Mouse (Mus musculus) neural tube, embryonic 11.5 days (tissue): ENCODE results near the gene Nek9. TPM values are rescaled to one million over a fixed set of nuclear protein-coding genes. Genes with fewer than 3 reads are reported as not detected.

Experiments
- ATAC-seq: fragments of 200-750 bp; cut with Nextera tagmentation; 2 replicates; pipeline ENCODE4 v1.8.0; 2017; ENCODE audit warnings: moderate number of reproducible peaks, mild to moderate bottlenecking, moderate TSS enrichment, moderate library complexity; ENCODE audit not compliant: insufficient read depth, low FRiP score, low TSS enrichment
- DNase-seq: peaks from one replicate; pipeline ENCODE4 v3.0.0-alpha.2; 2015; ENCODE audit warnings: low spot score
- H3K27ac ChIP-seq: fragments of 300-500 bp; sonication (generic); 2 replicates; pipeline ENCODE4 v1.5.1; 2014; ENCODE audit warnings: low read depth, mild to moderate bottlenecking, low read length
- H3K27me3 ChIP-seq: fragments of 300-500 bp; sonication (generic); 2 replicates; pipeline ENCODE4 v1.6.1; 2014; ENCODE audit warnings: mild to moderate bottlenecking, low read length, mixed read lengths; ENCODE audit not compliant: control insufficient read depth, insufficient read depth
- H3K36me3 ChIP-seq: fragments of 300-500 bp; sonication (generic); 2 replicates; pipeline ENCODE4 v1.6.1; 2014; ENCODE audit warnings: mild to moderate bottlenecking, low read length, moderate library complexity, mixed read lengths; ENCODE audit not compliant: control insufficient read depth, insufficient read depth
- H3K4me1 ChIP-seq: fragments of 300-500 bp; sonication (generic); 2 replicates; pipeline ENCODE4 v1.6.1; 2014; ENCODE audit warnings: low read length, mixed read lengths; ENCODE audit not compliant: control insufficient read depth, insufficient read depth
- H3K4me2 ChIP-seq: fragments of 300-500 bp; sonication (generic); 2 replicates; pipeline ENCODE4 v1.6.1; 2014; ENCODE audit warnings: low read depth, mild to moderate bottlenecking, moderate library complexity
- H3K4me3 ChIP-seq: fragments of 300-500 bp; sonication (generic); 2 replicates; pipeline ENCODE4 v1.5.1; 2014; ENCODE audit warnings: low read depth, low read length
- H3K9ac ChIP-seq: fragments of 300-500 bp; sonication (generic); 2 replicates; pipeline ENCODE4 v1.6.1; 2014; ENCODE audit warnings: mild to moderate bottlenecking, low read length
- H3K9me3 ChIP-seq: fragments of 300-500 bp; sonication (generic); 2 replicates; pipeline ENCODE4 v1.6.1; 2016; ENCODE audit warnings: low read length; ENCODE audit not compliant: control insufficient read depth
- WGBS: fragments of 180-500 bp; shearing (Covaris S2); extraction: QIAGEN DNeasy Blood & Tissue Kit; methylation state at CpG from one replicate; pipeline ENCODE4 v1.1.7; 2014; 5-methylcytosine and 5-hydroxymethylcytosine counted together
- polyA plus RNA-seq: library from polyadenylated mRNA; unstranded; fragments of >200 nt; fragmentation: Nextera tagmentation; extraction: Ambion mirVana; gene quantifications from 2 replicates; pipeline ENCODE4 v1.2.1, GENCODE M21; 2014

Nek9 gene
- polyA plus RNA-seq, 1 experiment from 2014 or later, result 15.3 TPM

- H3K27ac ChIP-seq, result no peak overlapping the region
- peak overlapping the region; percentile 48 for H3K4me3 ChIP-seq
- no peaks in the 10 kb centered on the region for H3K27me3 ChIP-seq
- H3K36me3 ChIP-seq, result no peaks in the 10 kb centered on the region
- H3K4me2 ChIP-seq, result peak overlapping the region; percentile 92
- H3K9ac ChIP-seq, result peak overlapping the region; percentile 76
- H3K9me3 ChIP-seq, result no peaks in the 10 kb centered on the region
- H3K4me1 ChIP-seq, result peaks cover 6% of the 10 kb centered on the region; the same call in 1 of the 2 replicates
- DNase-seq (peak; percentile 98), ATAC-seq (peak; percentile 94)
- WGBS, result under 1% methylated on average over 31 of the region's 31 CpGs
These were observed 58.9 kb downstream of the Nek9 start for GRCm38 (mm10) chr12:85280105-85280844.

GRCm38 (mm10) chr12:85279396-85280080 is 59.6 kb downstream of the Nek9 start:
- Histone ChIP-seq H3K9ac (peak overlapping the region; percentile 76), H3K4me2 (peak overlapping the region; percentile 92), H3K4me1 (peaks cover 6% of the 10 kb centered on the region; the same call in 1 of the 2 replicates), H3K9me3 (no peaks in the 10 kb centered on the region), H3K4me3 (peak overlapping the region; percentile 48), H3K36me3 (no peaks in the 10 kb centered on the region), H3K27ac (no peak overlapping the region), H3K27me3 (no peaks in the 10 kb centered on the region)
- DNase-seq, result no peak
- 9% methylated on average over 10 of the region's 10 CpGs for WGBS
- peak; percentile 53 for ATAC-seq

GRCm38 (mm10) chr12:85278919-85279318 is 60.2 kb downstream of the Nek9 start:
- Histone ChIP-seq H3K4me2 (no peak overlapping the region), H3K9me3 (no peaks in the 10 kb centered on the region), H3K4me3 (no peak overlapping the region), H3K27ac (no peak overlapping the region), H3K36me3 (no peaks in the 10 kb centered on the region), H3K27me3 (no peaks in the 10 kb centered on the region), H3K4me1 (peaks cover 6% of the 10 kb centered on the region; the same call in 1 of the 2 replicates), H3K9ac (no peak overlapping the region)
- no peak for ATAC-seq
- WGBS, result 94% methylated on average over 10 of the region's 10 CpGs
- DNase-seq, result no peak

GRCm38 (mm10) chr12:85276273-85276672 is 62.9 kb downstream of the Nek9 start:
- Histone ChIP-seq H3K4me3 (no peak overlapping the region), H3K4me1 (peaks cover 6% of the 10 kb centered on the region; the same call in 1 of the 2 replicates), H3K27ac (no peak overlapping the region), H3K9ac (no peak overlapping the region), H3K9me3 (no peaks in the 10 kb centered on the region), H3K36me3 (no peaks in the 10 kb centered on the region), H3K27me3 (no peaks in the 10 kb centered on the region), H3K4me2 (no peak overlapping the region)
- ATAC-seq (no peak), DNase-seq (no peak)
- WGBS, result 71% methylated on average over 5 of the region's 5 CpGs

GRCm38 (mm10) chr12:85273508-85273907 is 65.7 kb downstream of the Nek9 start:
- WGBS, result 69% methylated on average over 10 of the region's 10 CpGs
- no peaks in the 10 kb centered on the region for H3K36me3 ChIP-seq
- H3K4me1 ChIP-seq, result no peaks in the 10 kb centered on the region
- DNase-seq, result no peak
- H3K4me3 ChIP-seq, result no peak overlapping the region
- ATAC-seq, result no peak
- H3K9me3 ChIP-seq, result no peaks in the 10 kb centered on the region
- H3K27ac ChIP-seq, result no peak overlapping the region
- no peak overlapping the region for H3K4me2 ChIP-seq
- H3K27me3 ChIP-seq, result no peaks in the 10 kb centered on the region
- no peak overlapping the region for H3K9ac ChIP-seq

- H3K27ac ChIP-seq, result no peak overlapping the region
- no peak overlapping the region for H3K9ac ChIP-seq
- H3K27me3 ChIP-seq, result no peaks in the 10 kb centered on the region
- no peaks in the 10 kb centered on the region for H3K4me1 ChIP-seq
- H3K36me3 ChIP-seq, result no peaks in the 10 kb centered on the region
- H3K4me2 ChIP-seq, result no peak overlapping the region
- WGBS, result 71% methylated on average over 4 of the region's 4 CpGs
- no peak for ATAC-seq
- DNase-seq, result no peak
- H3K9me3 ChIP-seq, result no peaks in the 10 kb centered on the region
- no peak overlapping the region for H3K4me3 ChIP-seq
These were observed 67.3 kb downstream of the Nek9 start for GRCm38 (mm10) chr12:85271843-85272206.

- ATAC-seq (no peak), DNase-seq (no peak)
- no peak overlapping the region for H3K4me2 ChIP-seq
- H3K4me3 ChIP-seq, result no peak overlapping the region
- whole genome bisulfite sequencing, result 78% methylated on average over 7 of the region's 7 CpGs
- no peaks in the 10 kb centered on the region for H3K4me1 ChIP-seq
- H3K27me3 ChIP-seq, result no peaks in the 10 kb centered on the region
- H3K9me3 ChIP-seq, result no peaks in the 10 kb centered on the region
- H3K9ac ChIP-seq, result no peak overlapping the region
- no peaks in the 10 kb centered on the region for H3K36me3 ChIP-seq
- no peak overlapping the region for H3K27ac ChIP-seq
These were observed 67.9 kb downstream of the Nek9 start for GRCm38 (mm10) chr12:85271132-85271842.

GRCm38 (mm10) chr12:85270319-85270718 is 68.8 kb downstream of the Nek9 start, which contains the start of gene Mlh3:
Gene Mlh3 (minus strand): TSS chr12:85270599.
- no peaks in the 10 kb centered on the region for H3K9me3 ChIP-seq
- no peaks in the 10 kb centered on the region for H3K4me1 ChIP-seq
- no peaks in the 10 kb centered on the region for H3K27me3 ChIP-seq
- H3K4me3 ChIP-seq, result peak within 1 kb of the TSS; percentile 40
- H3K9ac ChIP-seq, result peak within 1 kb of the TSS; percentile 62
- peak within 1 kb of the TSS; percentile 48 for H3K4me2 ChIP-seq
- H3K27ac ChIP-seq, result peak within 1 kb of the TSS; percentile 49
- DNase-seq, result peak; percentile 87
- peak; percentile 83 for ATAC-seq
- H3K36me3 ChIP-seq, result no peaks in the 10 kb centered on the region
- under 1% methylated on average over 35 of the region's 35 CpGs for WGBS
